Mouse (Mus musculus) stomach, embryonic 15.5 days (tissue): ENCODE measurements around the gene Egfl8. TPM values are rescaled to one million over a fixed set of nuclear protein-coding genes. Genes with fewer than 3 reads are reported as not detected.
A peak's percentile ranks its signal among the peaks of the same experiment; 100 is the strongest.

Experiments used
- ATAC-seq: fragments of 200-750 bp; cut with Nextera tagmentation; 2 replicates; pipeline ENCODE4 v1.8.0; 2017; ENCODE audit warnings: low read depth, moderate number of reproducible peaks, moderate TSS enrichment; ENCODE audit not compliant: insufficient read depth, low FRiP score
- H3K27ac ChIP-seq: fragments of 300-500 bp; sonication (generic); 2 replicates; pipeline ENCODE4 v1.5.1; 2015; ENCODE audit warnings: mild to moderate bottlenecking, inconsistent platforms
- H3K27me3 ChIP-seq: fragments of 300-500 bp; sonication (generic); replicated peaks from 2 replicates; pipeline ENCODE4 v1.6.1; 2015; ENCODE audit warnings: inconsistent platforms
- H3K36me3 ChIP-seq: fragments of 300-500 bp; sonication (generic); 2 replicates; pipeline ENCODE4 v1.6.1; 2015; ENCODE audit warnings: inconsistent platforms
- H3K4me1 ChIP-seq: fragments of 300-500 bp; sonication (generic); 2 replicates; pipeline ENCODE4 v1.6.1; 2015; ENCODE audit warnings: inconsistent platforms
- H3K4me2 ChIP-seq: fragments of 300-500 bp; sonication (generic); 2 replicates; pipeline ENCODE4 v1.6.1; 2015; ENCODE audit warnings: mild to moderate bottlenecking, inconsistent platforms
- H3K4me3 ChIP-seq: fragments of 300-500 bp; sonication (generic); replicated peaks from 2 replicates; pipeline ENCODE4 v1.5.1; 2015; ENCODE audit warnings: inconsistent platforms
- H3K9ac ChIP-seq: fragments of 300-500 bp; sonication (generic); 2 replicates; pipeline ENCODE4 v1.6.1; 2015; ENCODE audit warnings: inconsistent platforms
- H3K9me3 ChIP-seq: fragments of 300-500 bp; sonication (generic); 2 replicates; pipeline ENCODE4 v1.6.1; 2016; ENCODE audit warnings: inconsistent platforms
- WGBS: fragments of 180-500 bp; shearing (Covaris S2); methylation state at CpG from one replicate; pipeline ENCODE4 v1.1.7; 2015; 5-methylcytosine and 5-hydroxymethylcytosine counted together
- polyA plus RNA-seq: library from polyadenylated mRNA; unstranded; fragments of >200 nt; fragmentation: Nextera tagmentation; extraction: Ambion mirVana; gene quantifications from 2 replicates; pipeline ENCODE4 v1.2.1, GENCODE M21; 2015

Gene Egfl8
- polyA plus RNA-seq, 1 experiment from 2014 or later: 3.7 TPM

DNA sequence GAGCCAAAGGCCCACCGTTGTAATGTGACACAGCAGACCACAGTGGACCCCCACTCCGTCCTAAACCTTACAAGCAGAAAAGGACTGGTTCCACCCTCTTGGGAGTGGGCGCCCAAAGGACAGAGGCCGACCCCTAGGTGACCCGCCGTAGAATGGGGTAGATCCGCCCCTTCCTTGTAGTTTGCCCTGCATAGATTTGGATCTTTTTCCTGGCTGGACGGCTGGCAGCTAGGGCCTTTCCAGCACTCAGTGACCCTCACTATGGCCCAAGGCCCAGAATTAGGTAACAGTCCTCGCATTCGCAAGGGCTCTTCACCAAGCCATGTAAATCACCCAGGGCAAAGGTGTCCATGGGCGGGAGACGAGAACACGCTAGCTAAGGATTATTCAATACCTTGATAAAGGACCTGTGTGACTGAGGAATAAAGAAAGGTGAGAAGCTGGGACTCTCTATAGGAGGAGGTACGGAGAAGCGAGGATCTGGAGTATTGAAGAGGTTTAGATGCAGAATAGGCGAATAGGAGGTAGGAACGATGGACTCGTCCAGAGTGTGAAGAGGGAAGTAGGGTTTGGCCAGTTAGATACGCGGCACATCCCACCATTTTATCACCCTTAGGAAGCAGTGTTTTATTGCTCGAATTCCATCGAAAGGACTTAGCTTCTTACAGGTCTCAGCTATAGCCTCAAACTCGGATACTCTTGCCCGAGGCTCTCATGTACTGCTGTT lies 11.1 kb downstream of the Egfl8 start:
- peak overlapping the region; percentile 91 for H3K27ac ChIP-seq
- H3K36me3 ChIP-seq: peaks cover 15% of the 10 kb centered on the region
- H3K9ac ChIP-seq: peak overlapping the region; percentile 13; the same call in 1 of the 2 replicates
- 15% methylated on average over 24 of the region's 24 CpGs for WGBS
- peaks cover 42% of the 10 kb centered on the region for H3K4me1 ChIP-seq
- H3K4me3 ChIP-seq: peak overlapping the region; percentile 80
- ATAC-seq: no peak
- peak overlapping the region; percentile 85 for H3K4me2 ChIP-seq
- H3K27me3 ChIP-seq: no peaks in the 10 kb centered on the region
- no peaks in the 10 kb centered on the region for H3K9me3 ChIP-seq

DNA sequence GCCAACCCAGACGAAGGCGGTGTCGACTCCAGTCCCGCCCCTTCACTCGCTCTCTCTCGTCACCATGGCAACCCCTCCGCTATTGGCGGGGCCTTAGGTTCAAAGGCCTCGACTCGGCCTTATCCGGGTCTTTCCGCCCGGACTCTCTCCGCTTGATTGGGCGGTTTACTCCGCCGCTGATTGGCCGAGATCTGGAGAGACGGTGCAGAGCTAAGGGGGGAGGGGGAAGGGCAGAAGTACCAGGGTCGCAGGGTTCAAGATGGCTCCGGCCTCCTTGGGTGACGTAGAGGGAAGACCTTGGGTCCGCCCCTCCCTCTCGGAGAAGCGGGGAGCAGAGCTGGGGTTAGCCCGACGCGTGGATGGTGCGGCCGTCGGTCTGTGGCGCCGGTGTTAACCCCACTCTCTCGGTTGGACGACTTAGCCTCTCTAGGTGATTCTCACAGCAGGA lies 11.7 kb downstream of the Egfl8 start, which contains the start of gene Agpat1:
TSS of gene Agpat1 (plus strand) at position 202 of the 448 bp plus-strand sequence.
- WGBS: 0% methylated on average over 34 of the region's 35 CpGs
- H3K27me3 ChIP-seq: no peaks in the 10 kb centered on the region
- H3K9ac ChIP-seq: peak within 1 kb of the TSS; percentile 67
- H3K4me3 ChIP-seq: peak within 1 kb of the TSS; percentile 80
- peaks cover 15% of the 10 kb centered on the region for H3K36me3 ChIP-seq
- H3K4me2 ChIP-seq: peak within 1 kb of the TSS; percentile 88
- peak within 1 kb of the TSS; percentile 91 for H3K27ac ChIP-seq
- peaks cover 42% of the 10 kb centered on the region for H3K4me1 ChIP-seq
- ATAC-seq: peak; percentile 86
- no peaks in the 10 kb centered on the region for H3K9me3 ChIP-seq

DNA sequence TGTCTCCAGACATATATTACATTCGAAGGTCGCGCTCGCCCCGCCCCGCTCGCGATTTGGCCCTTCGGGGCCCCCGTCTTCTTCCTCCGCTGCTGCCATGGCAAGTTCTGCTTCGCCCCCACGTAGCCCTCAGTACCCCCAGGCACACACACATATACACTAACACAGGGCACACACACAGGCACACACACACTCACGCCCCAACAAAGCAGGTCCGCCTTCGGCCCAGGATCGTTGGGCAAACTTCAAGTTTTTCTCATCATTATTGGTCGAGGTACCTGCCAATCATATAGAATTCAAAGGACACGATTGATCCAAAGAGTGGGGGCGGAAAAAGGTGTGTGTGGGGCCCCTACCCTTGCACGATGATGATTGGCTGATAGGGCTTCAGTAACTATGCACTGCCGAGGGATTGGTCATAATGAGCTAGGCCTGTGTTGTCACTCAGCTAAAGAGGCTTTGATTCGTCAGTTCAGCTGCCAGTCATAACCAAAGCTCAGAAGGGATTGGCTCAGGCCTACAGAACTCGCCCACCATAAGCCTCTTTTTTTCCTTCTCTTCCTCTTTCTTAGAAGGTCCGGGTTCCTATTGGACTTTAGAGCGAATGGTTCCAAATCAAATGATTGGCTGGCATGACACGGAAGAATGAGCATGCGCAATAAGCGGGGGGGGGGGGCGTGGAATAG lies 12.3 kb downstream of the Egfl8 start, which contains the start of gene Rnf5:
TSS of gene Rnf5 (minus strand) at position 316 of the 686 bp plus-strand sequence.
- no peaks in the 10 kb centered on the region for H3K9me3 ChIP-seq
- ATAC-seq: peak; percentile 95
- H3K9ac ChIP-seq: peak within 1 kb of the TSS; percentile 67
- peaks cover 42% of the 10 kb centered on the region for H3K4me1 ChIP-seq
- H3K27me3 ChIP-seq: no peaks in the 10 kb centered on the region
- H3K4me2 ChIP-seq: peak within 1 kb of the TSS; percentile 88
- peak within 1 kb of the TSS; percentile 80 for H3K4me3 ChIP-seq
- under 1% methylated on average over 30 of the region's 30 CpGs for WGBS
- H3K27ac ChIP-seq: peak within 1 kb of the TSS; percentile 91
- peaks cover 15% of the 10 kb centered on the region for H3K36me3 ChIP-seq

DNA sequence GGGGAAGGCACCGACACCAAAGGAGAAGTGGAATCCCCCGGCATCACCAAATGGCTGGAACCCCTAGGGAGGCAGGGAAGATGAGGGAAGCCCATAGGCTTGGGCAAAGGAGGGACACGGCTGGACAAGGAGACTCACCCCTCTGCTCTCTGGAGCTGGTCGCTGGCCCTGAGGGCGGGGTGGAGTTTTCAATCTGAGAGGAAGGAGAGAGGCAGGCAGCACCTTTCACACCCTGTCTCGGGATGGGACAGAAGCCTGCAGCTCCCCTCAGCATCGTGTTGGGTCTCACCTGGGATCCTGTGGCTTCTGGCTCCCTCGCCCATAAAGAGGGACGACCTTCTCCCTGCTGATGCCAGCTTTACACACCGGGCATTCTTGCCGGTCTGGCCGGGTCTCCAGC lies 14.0 kb downstream of the Egfl8 start:
- 83% methylated on average over 12 of the region's 12 CpGs for WGBS
- Histone ChIP-seq H3K9ac (no peak overlapping the region), H3K4me3 (no peak overlapping the region), H3K36me3 (peaks cover 12% of the 10 kb centered on the region), H3K27ac (no peak overlapping the region), H3K27me3 (no peaks in the 10 kb centered on the region), H3K9me3 (no peaks in the 10 kb centered on the region), H3K4me1 (peaks cover 40% of the 10 kb centered on the region), H3K4me2 (peak overlapping the region; percentile 88; the same call in 1 of the 2 replicates)
- no peak for ATAC-seq

DNA sequence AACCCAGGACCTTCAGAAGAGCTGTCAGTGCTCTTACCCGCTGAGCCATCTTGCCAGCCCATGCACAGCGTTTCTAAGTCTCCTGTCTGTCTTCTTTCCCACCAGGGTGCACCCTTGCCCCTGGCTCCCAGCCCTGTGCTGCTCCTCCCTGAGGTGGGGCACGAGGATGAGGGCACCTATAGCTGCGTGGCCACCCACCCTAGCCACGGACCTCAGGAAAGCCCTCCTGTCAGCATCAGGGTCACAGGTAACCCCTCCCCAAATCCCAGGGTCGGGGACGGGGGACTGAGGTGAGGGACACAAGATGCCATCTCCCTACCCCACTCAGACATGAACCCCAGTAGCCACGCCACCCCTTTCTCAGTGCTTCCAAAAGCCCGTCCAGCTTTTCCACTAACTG lies 15.9 kb downstream of the Egfl8 start:
- Histone ChIP-seq H3K4me3 (no peak overlapping the region), H3K27ac (no peak overlapping the region), H3K36me3 (peaks cover 20% of the 10 kb centered on the region), H3K4me1 (peaks cover 42% of the 10 kb centered on the region), H3K9me3 (no peaks in the 10 kb centered on the region), H3K27me3 (no peaks in the 10 kb centered on the region), H3K4me2 (no peak overlapping the region), H3K9ac (no peak overlapping the region)
- ATAC-seq: no peak
- 72% methylated on average over 9 of the region's 9 CpGs for WGBS

DNA sequence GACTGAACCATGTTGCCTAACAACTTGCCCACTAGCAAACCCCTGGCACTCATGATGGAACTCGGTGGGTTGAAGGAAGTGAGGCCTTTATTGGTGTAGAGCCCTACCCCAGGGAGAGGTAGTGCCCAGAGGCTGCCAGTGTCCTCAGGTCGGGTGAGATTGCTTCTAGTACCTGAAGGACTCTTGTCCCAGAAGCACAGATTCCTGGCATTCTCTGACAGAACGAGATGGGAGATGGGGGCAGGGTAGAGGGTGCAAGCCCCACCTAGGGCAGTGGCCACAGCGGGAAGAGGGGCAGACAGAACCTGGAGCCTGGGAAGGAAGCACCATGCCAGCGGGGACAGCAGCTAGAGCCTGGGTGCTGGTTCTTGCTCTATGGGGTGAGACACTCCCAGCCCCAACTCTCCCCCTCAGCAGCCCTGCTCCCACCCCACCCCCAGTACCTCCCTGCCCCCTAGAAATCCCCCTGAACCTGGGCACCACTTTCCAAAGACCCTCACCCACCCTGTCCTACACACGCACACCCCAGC lies 18.1 kb downstream of the Egfl8 start, which contains the start of gene Ager:
TSS of gene Ager (plus strand) at position 297 of the 530 bp plus-strand sequence.
- Histone ChIP-seq H3K9me3 (no peaks in the 10 kb centered on the region), H3K9ac (0 out of 2 replicates have a peak within 1 kb of the TSS, but pooled peaks have one; percentile 6), H3K4me3 (no peak within 1 kb of the TSS), H3K36me3 (peaks cover 26% of the 10 kb centered on the region), H3K4me1 (peaks cover 44% of the 10 kb centered on the region), H3K27me3 (no peaks in the 10 kb centered on the region), H3K27ac (peak within 1 kb of the TSS; percentile 31; the same call in 1 of the 2 replicates), H3K4me2 (no peak within 1 kb of the TSS)
- no peak for ATAC-seq
- WGBS: 14% methylated on average over 6 of the region's 6 CpGs

DNA sequence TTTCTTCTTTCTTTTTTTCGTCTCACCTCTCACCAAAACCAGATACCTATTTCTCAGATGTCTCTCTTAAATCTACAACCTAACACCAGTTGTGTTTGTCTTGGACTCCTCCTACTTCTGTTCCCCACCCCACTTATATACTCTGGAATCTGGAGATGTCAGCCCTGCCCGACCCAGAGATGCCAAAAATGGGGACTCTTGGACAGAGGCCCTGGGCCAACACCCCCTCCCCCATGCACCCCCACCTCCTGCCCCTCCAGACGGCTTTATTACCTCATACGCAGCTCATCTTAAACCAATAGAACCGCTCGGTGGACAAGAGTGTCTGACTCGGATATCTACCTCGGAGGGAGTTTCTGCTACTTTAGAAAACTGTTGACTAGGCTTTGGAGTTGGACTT lies 19.7 kb downstream of the Egfl8 start:
- Histone ChIP-seq H3K27ac (no peak overlapping the region), H3K9ac (no peak overlapping the region), H3K36me3 (peaks cover 20% of the 10 kb centered on the region), H3K9me3 (no peaks in the 10 kb centered on the region), H3K4me2 (no peak overlapping the region), H3K4me3 (no peak overlapping the region), H3K27me3 (no peaks in the 10 kb centered on the region), H3K4me1 (peaks cover 41% of the 10 kb centered on the region)
- WGBS: 63% methylated on average over 8 of the region's 8 CpGs
- no peak for ATAC-seq

DNA sequence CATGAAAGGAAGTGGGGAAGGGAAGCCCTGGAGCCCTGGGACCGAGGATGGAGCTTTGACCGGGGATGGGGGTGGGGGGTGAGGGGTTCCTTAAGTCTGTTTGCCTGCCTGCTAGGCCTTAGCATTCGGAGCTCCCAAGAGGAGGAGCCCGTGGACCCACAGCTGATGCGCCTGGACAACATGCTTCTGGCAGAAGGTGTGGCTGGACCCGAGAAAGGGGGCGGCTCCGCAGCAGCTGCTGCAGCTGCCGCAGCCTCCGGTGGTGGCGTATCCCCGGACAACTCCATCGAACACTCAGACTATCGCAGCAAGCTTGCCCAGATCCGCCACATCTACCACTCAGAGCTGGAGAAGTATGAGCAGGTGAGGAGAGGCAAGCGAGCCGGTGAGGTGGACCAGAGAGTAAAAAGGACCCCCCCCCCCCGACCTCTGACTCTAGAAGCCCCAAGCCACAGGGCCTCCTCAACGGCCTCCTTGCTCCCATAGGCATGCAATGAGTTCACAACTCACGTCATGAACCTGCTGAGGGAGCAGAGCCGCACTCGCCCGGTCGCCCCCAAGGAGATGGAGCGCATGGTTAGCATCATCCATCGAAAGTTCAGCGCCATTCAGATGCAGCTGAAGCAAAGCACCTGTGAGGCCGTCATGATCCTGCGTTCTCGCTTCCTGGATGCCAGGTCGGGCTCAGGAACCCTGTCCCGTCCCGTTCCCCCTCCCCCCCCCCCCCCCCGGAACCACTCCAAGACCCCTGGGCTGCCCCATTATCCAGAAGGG lies 21.8 kb downstream of the Egfl8 start:
- H3K36me3 ChIP-seq: peaks cover 14% of the 10 kb centered on the region; the same call in 1 of the 2 replicates
- no peaks in the 10 kb centered on the region for H3K27me3 ChIP-seq
- H3K4me2 ChIP-seq: peak overlapping the region; percentile 87
- peaks cover 62% of the 10 kb centered on the region for H3K4me1 ChIP-seq
- peak overlapping the region; percentile 96 for H3K27ac ChIP-seq
- ATAC-seq: no peak
- 37% methylated on average over 33 of the region's 34 CpGs for WGBS
- peak overlapping the region; percentile 71 for H3K4me3 ChIP-seq
- peak overlapping the region; percentile 91 for H3K9ac ChIP-seq
- no peaks in the 10 kb centered on the region for H3K9me3 ChIP-seq

DNA sequence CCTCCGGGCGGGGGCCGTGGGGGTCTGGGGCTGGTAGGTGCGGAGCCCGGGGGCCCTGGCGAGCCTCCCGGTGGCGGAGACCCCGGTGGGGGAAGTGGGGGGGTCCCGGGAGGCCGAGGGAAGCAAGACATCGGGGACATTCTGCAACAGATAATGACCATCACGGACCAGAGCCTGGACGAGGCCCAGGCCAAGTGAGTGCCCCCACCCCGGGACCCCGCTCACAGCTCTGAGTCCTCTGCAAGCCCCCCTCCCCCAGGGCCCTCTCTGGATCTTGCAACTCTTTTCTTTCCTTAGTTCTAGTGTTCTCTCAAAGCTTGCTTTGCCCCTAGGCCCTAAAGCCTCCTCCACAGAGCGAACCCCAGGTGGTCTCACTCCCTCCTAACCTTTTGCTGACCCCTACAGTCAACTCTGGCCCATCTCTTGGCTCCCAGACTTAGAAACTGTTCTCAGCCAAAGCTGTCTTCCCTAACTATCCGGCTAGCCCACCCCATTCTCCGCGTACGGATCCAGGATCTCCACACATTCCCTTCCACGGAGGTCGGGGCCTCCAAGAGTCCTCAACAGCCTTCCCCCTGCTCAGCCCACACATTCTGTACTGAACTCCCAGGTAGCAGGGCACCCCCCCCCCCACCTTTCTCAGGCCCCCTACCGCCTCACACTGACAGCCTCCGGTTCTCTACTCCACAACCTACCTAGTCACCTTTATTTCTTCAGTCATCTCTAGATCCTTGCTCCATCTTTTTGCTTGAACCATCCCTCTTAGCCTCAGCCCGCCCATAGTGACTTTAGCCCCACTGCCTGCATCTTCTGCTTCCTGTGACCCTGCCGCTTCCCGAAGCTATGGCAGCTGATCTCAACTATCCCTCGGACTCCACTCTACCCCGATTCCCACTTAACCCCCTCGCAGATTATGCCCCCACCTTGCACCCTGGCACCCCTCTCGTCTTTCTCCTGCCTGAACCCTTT lies 22.9 kb downstream of the Egfl8 start:
- Histone ChIP-seq H3K27me3 (no peaks in the 10 kb centered on the region), H3K36me3 (peaks cover 14% of the 10 kb centered on the region; the same call in 1 of the 2 replicates), H3K4me1 (peaks cover 62% of the 10 kb centered on the region), H3K4me3 (peak overlapping the region; percentile 71), H3K27ac (peak overlapping the region; percentile 96), H3K4me2 (peak overlapping the region; percentile 87), H3K9me3 (no peaks in the 10 kb centered on the region), H3K9ac (peak overlapping the region; percentile 91)
- peak; percentile 8 for ATAC-seq
- WGBS: 1% methylated on average over 32 of the region's 32 CpGs

DNA sequence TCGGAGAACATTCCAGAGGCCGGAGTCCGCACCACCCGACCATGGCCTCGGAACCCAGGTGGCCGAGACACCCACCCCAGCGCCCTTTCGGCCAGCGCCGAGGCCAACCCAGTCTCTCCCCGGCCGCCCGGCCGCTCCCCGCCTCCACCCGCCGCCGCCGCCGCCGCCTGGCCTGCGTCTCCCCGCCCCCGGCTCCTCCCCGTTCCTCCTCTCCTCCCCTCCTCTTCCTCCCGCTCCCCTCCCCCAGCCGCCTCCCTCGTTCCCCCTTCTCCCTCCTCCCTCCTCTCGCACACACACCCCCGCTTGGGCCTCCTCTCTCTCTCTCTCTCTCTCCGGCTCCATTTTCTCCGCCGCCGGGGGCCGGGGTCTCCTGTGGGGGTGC lies 23.8 kb downstream of the Egfl8 start:
- Histone ChIP-seq H3K4me2 (peak overlapping the region; percentile 87), H3K36me3 (peaks cover 14% of the 10 kb centered on the region; the same call in 1 of the 2 replicates), H3K27ac (peak overlapping the region; percentile 96), H3K27me3 (no peaks in the 10 kb centered on the region), H3K9ac (peak overlapping the region; percentile 91), H3K4me3 (peak overlapping the region; percentile 71), H3K4me1 (peaks cover 58% of the 10 kb centered on the region), H3K9me3 (no peaks in the 10 kb centered on the region)
- 1% methylated on average over 31 of the region's 35 CpGs for WGBS
- peak; percentile 12; the same call in 1 of the 2 replicates for ATAC-seq
